Comparison of ENCODE assay signal across 9 mouse cellular contexts in genomic region chr11:84701319-84702175, GRCm38 (mm10).
DNase-seq lines count a peak whose midpoint lies in the region; ATAC-seq lines count a peak whose summit lies in the region.
"Had no signal": no experiment of that assay in that cellular context is flagged by ENCODE, and none has a peak within 500 bp of the region (broad histone marks: within the 10 kb centered on the region; RNA-seq: fewer than 3 reads in every experiment).

No protein-coding gene starts in this region.

- ATAC-seq in kidney, embryonic 15.5 days (replicated peaks; ENCODE audit: low FRiP score) = no peak
- ATAC-seq in hindbrain, embryonic 13.5 days (ENCODE audit: low FRiP score) = peak; percentile 66; the same call in 1 of the 2 replicates
- ATAC-seq in midbrain, embryonic 14.5 days (ENCODE audit: low FRiP score, low TSS enrichment) = peak; percentile 63

- peak overlapping the region; percentile 44 for H3K4me2 ChIP-seq in kidney, embryonic 15.5 days
- H3K4me2 ChIP-seq in hindbrain, embryonic 13.5 days = peak overlapping the region; percentile 46
- peak overlapping the region; percentile 32 for H3K4me2 ChIP-seq in midbrain, embryonic 14.5 days (ENCODE audit: low read length)

- H3K27me3 ChIP-seq in kidney, embryonic 15.5 days = peaks cover 28% of the 10 kb centered on the region
- peaks cover 23% of the 10 kb centered on the region for H3K27me3 ChIP-seq in hindbrain, embryonic 13.5 days
- H3K27me3 ChIP-seq in midbrain, embryonic 14.5 days (ENCODE audit: control insufficient read depth, insufficient read depth, low read length) = no peaks in the 10 kb centered on the region

- H3K36me3 ChIP-seq in kidney, embryonic 15.5 days = no peaks in the 10 kb centered on the region
- H3K36me3 ChIP-seq in hindbrain, embryonic 13.5 days = no peaks in the 10 kb centered on the region
- no peaks in the 10 kb centered on the region for H3K36me3 ChIP-seq in midbrain, embryonic 14.5 days (ENCODE audit: control insufficient read depth, insufficient read depth, low read length)

- H3K4me1 ChIP-seq in kidney, embryonic 15.5 days = peaks cover 39% of the 10 kb centered on the region
- peaks cover 39% of the 10 kb centered on the region for H3K4me1 ChIP-seq in hindbrain, embryonic 13.5 days (replicated peaks)
- H3K4me1 ChIP-seq in midbrain, embryonic 14.5 days (ENCODE audit: control insufficient read depth, insufficient read depth, low read length) = peaks cover 41% of the 10 kb centered on the region

- H3K4me3 ChIP-seq in kidney, embryonic 15.5 days (replicated peaks) = no peak overlapping the region
- H3K4me3 ChIP-seq in hindbrain, embryonic 13.5 days = peak overlapping the region; percentile 5; the same call in 1 of the 2 replicates
- no peak overlapping the region for H3K4me3 ChIP-seq in midbrain, embryonic 14.5 days (replicated peaks; ENCODE audit: low read depth, low read length)

- WGBS in kidney, embryonic 15.5 days = 12% methylated on average over 28 of the region's 28 CpGs
- 3% methylated on average over 28 of the region's 28 CpGs for WGBS in hindbrain, embryonic 13.5 days
- WGBS in midbrain, embryonic 14.5 days = 3% methylated on average over 28 of the region's 28 CpGs

- no peak overlapping the region for H3K9ac ChIP-seq in kidney, embryonic 15.5 days
- peak overlapping the region; percentile 55; the same call in 1 of the 2 replicates for H3K9ac ChIP-seq in hindbrain, embryonic 13.5 days
- H3K9ac ChIP-seq in midbrain, embryonic 14.5 days (replicated peaks; ENCODE audit: low read length) = peak overlapping the region; percentile 26; the same call in 1 of the 2 replicates

- H3K27ac ChIP-seq in kidney, embryonic 15.5 days = no peak overlapping the region
- H3K27ac ChIP-seq in hindbrain, embryonic 13.5 days = peak overlapping the region; percentile 84
- peak overlapping the region; percentile 65 for H3K27ac ChIP-seq in midbrain, embryonic 14.5 days (replicated peaks; ENCODE audit: low read depth, low read length)

- H3K9me3 ChIP-seq in kidney, embryonic 15.5 days (replicated peaks) = no peaks in the 10 kb centered on the region
- H3K9me3 ChIP-seq in hindbrain, embryonic 13.5 days = no peaks in the 10 kb centered on the region
- H3K9me3 ChIP-seq in midbrain, embryonic 14.5 days (ENCODE audit: control insufficient read depth, low read length) = no peaks in the 10 kb centered on the region

- DNase-seq in kidney, postnatal 10 days = no peak
- peak; percentile 42 for DNase-seq in embryo, embryonic 10.5 days (ENCODE audit: low spot score)
- peak; percentile 82 for DNase-seq in midbrain, embryonic 14.5 days
- DNase-seq in kidney, adult 18-20 months = no peak
- DNase-seq in thymus, postnatal 0 days (ENCODE audit: low spot score) = no peak
- no peak for DNase-seq in frontal cortex, adult 2 months (ENCODE audit: extremely low spot score in 1 of 2, low spot score in 1 of 2)
- DNase-seq: lung, postnatal 14 days had no signal

Comparison
In these comparisons a context has a peak if more than half of its experiments do, and no peak if none do; other contexts are left out.
1. DNase-seq: peak in embryo, embryonic 10.5 days (single experiment) and midbrain, embryonic 14.5 days (single experiment); none in kidney, postnatal 10 days (single experiment), kidney, adult 18-20 months (single experiment), thymus, postnatal 0 days (single experiment) and frontal cortex, adult 2 months (0 of 2).
2. Peak in every context shown above with its lines, with median percentiles within 50 percentile points of each other: H3K4me2 ChIP-seq.